Mouse (Mus musculus): ENCODE measurements around the gene Zfp941.
"Not testable (repeated sequence)": the region's sequence is repeated elsewhere in the genome, so short reads cannot be mapped to it uniquely, and the experiment has no call there.

Zfp941 gene

GRCm38 (mm10) chr7:140780548-140780947 lies 41.4 kb downstream of the Zfp941 start:
- DNase-seq (ENCODE audit: low spot score in 2 of 2): no peak

- no peak for DNase-seq (ENCODE audit: low spot score in 2 of 2)
Observed at GRCm38 (mm10) chr7:140765888-140766739, 55.9 kb downstream of the Zfp941 start.

GRCm38 (mm10) chr7:140765391-140765790 lies 56.6 kb downstream of the Zfp941 start:
- not testable (repeated sequence) for DNase-seq (ENCODE audit: low spot score in 2 of 2)

DNA sequence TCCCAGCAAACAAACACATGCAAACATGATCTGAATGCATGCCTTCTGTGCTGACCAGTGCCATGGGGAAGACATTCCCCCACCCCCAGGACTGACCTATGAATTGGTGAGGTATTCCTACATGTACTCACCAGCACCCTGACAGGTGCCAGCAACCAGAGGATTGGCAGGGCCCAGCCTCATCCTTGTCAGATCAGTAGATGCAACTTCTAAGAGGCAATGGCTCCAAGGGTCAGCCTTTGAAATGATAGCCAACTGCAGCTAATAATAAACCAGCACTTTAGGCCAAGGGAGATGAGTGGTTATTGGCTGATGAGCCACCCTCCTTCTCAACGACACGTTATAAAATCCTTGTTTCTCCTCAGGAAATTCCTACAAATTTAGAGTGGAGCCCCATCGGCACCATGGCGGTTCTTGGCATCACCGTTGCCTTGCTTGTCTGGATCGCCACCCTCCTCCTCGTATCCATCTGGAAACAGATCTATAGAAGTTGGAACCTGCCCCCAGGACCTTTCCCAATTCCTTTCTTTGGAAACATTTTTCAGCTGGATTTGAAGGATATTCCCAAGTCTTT lies 58.4 kb downstream of the Zfp941 start, which contains the start of gene Cyp2e1:
Gene Cyp2e1 (plus strand): TSS at position 293 of the 574 bp plus-strand sequence.
- no peak for DNase-seq (ENCODE audit: low spot score in 2 of 2)

GRCm38 (mm10) chr7:140760647-140761046 lies 61.3 kb downstream of the Zfp941 start:
- DNase-seq (ENCODE audit: low spot score in 2 of 2): no peak
